Mouse (Mus musculus): ENCODE measurements around the gene Mlph.

DNA sequence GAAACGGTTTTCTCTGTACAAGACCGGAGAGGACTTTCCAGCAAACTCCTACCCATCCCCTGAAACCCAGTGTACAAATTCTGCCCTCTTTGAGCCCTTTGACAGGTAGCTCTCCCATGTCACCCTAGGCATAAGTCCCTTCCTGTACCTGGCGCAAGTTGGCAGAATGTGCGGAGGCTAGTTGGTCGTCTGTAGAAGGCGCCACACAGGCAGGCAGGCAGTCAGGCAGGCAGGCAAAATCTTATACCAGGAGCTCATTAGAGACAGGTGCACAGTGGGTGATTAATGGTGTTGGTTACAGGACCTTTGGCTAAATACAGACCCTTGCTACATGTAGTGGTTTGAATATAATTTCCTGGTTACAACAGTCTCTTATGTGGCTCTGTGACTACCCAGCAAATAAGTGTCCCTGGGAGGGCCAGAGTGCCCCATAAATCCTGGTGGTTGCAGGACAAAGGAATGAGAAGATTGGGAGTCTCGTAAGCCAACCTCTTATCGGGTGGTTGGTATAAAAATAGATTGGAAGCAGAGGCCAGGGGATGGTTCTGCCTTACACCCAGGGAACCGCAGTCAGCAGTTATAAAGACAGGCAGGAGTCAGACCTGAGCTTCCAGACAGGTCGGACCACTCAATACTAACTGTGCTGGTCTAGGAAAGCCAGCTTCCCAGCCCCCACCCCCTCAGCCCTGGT, 85.2 kb downstream of the Mlph start:
- TF ChIP-seq EP300 (IDR thresholded peaks at IDR 0.05; ENCODE audit: low read depth) (peak; percentile 42; the same call in 1 of the 2 replicates), CTCF (IDR thresholded peaks at IDR 0.05; ENCODE audit: low read depth) (0 out of 2 replicates have a peak, but pooled peaks have one; percentile 12)
